Mouse (Mus musculus) myocyte (in vitro differentiated cells): ENCODE measurements around the gene Cpa1.

ENCODE experiments used
- E2F4 ChIP-seq: IDR thresholded peaks from one replicate; pipeline ENCODE4 v1.6.1; 2011; ENCODE audit warnings: mild to moderate bottlenecking, control low read depth, moderate library complexity; ENCODE audit not compliant: insufficient read depth
- MAX ChIP-seq: IDR thresholded peaks from one replicate; pipeline ENCODE4 v1.6.1; 2011; ENCODE audit warnings: low read depth, mild to moderate bottlenecking, control low read depth
- MYOG ChIP-seq, 3 experiments: IDR thresholded peaks; one replicate each; pipeline ENCODE4 v1.6.1; 2011; ENCODE audit warnings: control low read depth in 2 of 3, low read depth in 2 of 3, mild to moderate bottlenecking in 2 of 3; ENCODE audit not compliant: insufficient read length in 2 of 3, control insufficient read depth in 1 of 3, insufficient read depth in 1 of 3
- POLR2A ChIP-seq: IDR thresholded peaks from one replicate; pipeline ENCODE4 v1.6.1; 2011; ENCODE audit warnings: low read depth, mild to moderate bottlenecking, control low read depth, moderate library complexity; ENCODE audit not compliant: insufficient read length
- POLR2AphosphoS2 ChIP-seq: IDR thresholded peaks from one replicate; pipeline ENCODE4 v1.6.1; 2011; ENCODE audit warnings: low read depth, control low read depth; ENCODE audit not compliant: insufficient read length
- SRF ChIP-seq: IDR thresholded peaks from one replicate; pipeline ENCODE4 v1.6.1; 2011; ENCODE audit warnings: low read depth; ENCODE audit not compliant: control insufficient read depth, insufficient read length
- USF1 ChIP-seq: IDR thresholded peaks from one replicate; pipeline ENCODE4 v1.6.1; 2011; ENCODE audit warnings: low read depth, mild to moderate bottlenecking, control low read depth, moderate library complexity

DNA sequence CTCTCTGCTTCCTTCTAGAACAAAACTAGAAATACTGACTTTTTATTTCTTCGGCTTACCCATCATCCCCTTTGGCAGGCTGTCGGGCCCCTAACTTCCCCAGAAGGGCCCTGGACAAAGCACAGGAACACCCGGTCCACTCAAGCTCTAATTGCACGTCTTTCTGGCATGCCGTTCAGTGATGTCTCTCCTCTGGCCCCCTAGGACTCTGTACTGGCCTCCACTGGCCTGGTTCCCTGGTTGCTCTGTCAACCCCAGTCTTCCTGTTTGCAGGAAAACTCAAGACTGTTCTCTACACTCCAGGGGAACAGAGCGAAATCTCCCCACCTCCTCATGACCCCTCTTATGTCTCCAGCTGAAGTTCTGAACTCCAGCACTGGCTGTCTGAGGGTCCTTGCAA is 20.3 kb upstream of the Cpa1 start:
- TF ChIP-seq POLR2A (no peak), MYOG (IDR thresholded peaks at IDR 0.05; ENCODE audit: control insufficient read depth in 1 of 3, insufficient read depth in 1 of 3, insufficient read length in 2 of 3, low read depth in 2 of 3) (no peak), SRF (no peak), USF1 (no peak), MAX (no peak), POLR2AphosphoS2 (no peak), E2F4 (no peak)
